Mouse (Mus musculus): ENCODE data around the gene Vrk2. TPM values are rescaled to one million over a fixed set of nuclear protein-coding genes. Genes with fewer than 3 reads are reported as not detected.

Gene Vrk2
- polyA plus RNA-seq, 1 experiment = 1.5 TPM

DNA sequence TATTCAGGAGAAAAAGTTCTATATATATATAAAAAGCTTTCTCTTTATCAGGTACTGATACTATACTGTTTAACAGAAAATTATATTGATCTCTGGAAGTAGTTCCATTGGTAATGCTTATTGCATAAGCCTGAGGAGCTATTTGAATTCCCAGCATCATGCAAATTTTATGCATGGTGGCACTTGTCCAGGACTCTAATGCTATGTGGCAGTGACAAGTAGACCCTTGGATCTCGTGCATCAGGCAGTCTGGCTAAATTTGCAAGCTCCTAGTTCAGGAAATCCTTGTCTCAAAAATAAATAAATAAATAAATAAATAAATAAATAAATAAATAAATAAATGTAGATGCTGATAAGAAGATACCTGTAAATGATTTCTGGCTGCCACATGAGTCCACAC, 152.7 kb downstream of the Vrk2 start:
- Histone ChIP-seq H3K27ac (ENCODE audit: insufficient read depth, low read length) (no peak overlapping the region), H3K4me1 (ENCODE audit: control insufficient read depth, insufficient read depth, low read length) (peaks cover 3% of the 10 kb centered on the region; the same call in 1 of the 2 replicates), H3K27me3 (ENCODE audit: control insufficient read depth, insufficient read depth, low read length) (no peaks in the 10 kb centered on the region), H3K4me3 (replicated peaks; ENCODE audit: insufficient read depth, low read depth, low read length) (no peak overlapping the region)
- 38% methylated on average over 1 of the region's 1 CpGs for WGBS
- no peak for DNase-seq
- TF ChIP-seq POLR2A (IDR thresholded peaks at IDR 0.05; ENCODE audit: borderline replicate concordance, insufficient read depth, low read length) = no peak
- TF ChIP-seq CTCF (IDR thresholded peaks at IDR 0.05; ENCODE audit: borderline replicate concordance, insufficient read depth, low read depth, low read length) = no peak

DNA sequence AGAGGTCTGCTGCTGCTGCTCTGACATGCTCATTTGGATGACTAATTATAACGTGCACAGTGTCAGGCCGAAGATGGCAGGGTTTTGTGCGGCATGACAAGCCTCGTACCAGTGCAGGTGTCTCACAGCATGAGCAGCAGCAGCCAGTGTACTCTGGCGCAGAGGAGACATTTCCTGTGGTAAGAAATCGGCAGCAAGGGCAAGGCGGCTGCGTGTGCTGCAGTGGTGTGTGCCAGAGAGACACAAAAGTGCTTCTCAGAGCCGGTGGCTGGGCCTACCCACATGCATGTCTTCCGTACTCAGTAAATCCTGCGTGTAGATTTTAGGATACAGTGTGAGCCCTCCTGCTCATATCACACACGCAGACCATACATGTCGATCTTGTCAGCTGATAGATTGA, 156.0 kb downstream of the Vrk2 start:
- WGBS = 15% methylated on average over 13 of the region's 13 CpGs
- Histone ChIP-seq H3K4me3 (replicated peaks; ENCODE audit: insufficient read depth, low read depth, low read length) (no peak overlapping the region), H3K27me3 (ENCODE audit: control insufficient read depth, insufficient read depth, low read length) (no peaks in the 10 kb centered on the region), H3K4me1 (ENCODE audit: control insufficient read depth, insufficient read depth, low read length) (peaks cover 12% of the 10 kb centered on the region; the same call in 1 of the 2 replicates), H3K27ac (ENCODE audit: insufficient read depth, low read length) (no peak overlapping the region)
- DNase-seq = peak; percentile 65 to 70
- no peak for TF ChIP-seq CTCF (IDR thresholded peaks at IDR 0.05; ENCODE audit: borderline replicate concordance, insufficient read depth, low read depth, low read length)
- no peak for TF ChIP-seq POLR2A (IDR thresholded peaks at IDR 0.05; ENCODE audit: borderline replicate concordance, insufficient read depth, low read length)

DNA sequence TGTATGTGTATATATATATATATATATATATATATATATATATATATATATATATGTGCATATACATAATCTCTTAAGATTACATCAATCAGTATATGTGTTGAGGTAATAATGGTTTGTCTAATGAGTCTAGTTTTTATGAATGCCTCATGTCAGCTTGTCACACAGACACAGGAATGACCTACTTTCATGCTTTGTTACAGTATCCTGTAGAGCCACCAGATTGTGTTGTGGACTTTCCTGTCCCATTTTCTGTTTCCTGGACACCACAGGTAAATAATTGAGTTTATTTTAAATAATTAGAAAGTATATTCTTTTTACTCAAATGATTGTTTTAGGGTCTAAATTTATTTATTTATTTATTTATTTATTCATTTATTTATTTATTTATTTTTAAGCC, 159.6 kb downstream of the Vrk2 start:
- TF ChIP-seq POLR2A (IDR thresholded peaks at IDR 0.05; ENCODE audit: borderline replicate concordance, insufficient read depth, low read length) (no peak), CTCF (IDR thresholded peaks at IDR 0.05; ENCODE audit: borderline replicate concordance, insufficient read depth, low read depth, low read length) (no peak)
- Histone ChIP-seq H3K4me1 (ENCODE audit: control insufficient read depth, insufficient read depth, low read length) (peaks cover 12% of the 10 kb centered on the region; the same call in 1 of the 2 replicates), H3K27ac (ENCODE audit: insufficient read depth, low read length) (no peak overlapping the region), H3K4me3 (replicated peaks; ENCODE audit: insufficient read depth, low read depth, low read length) (no peak overlapping the region), H3K27me3 (ENCODE audit: control insufficient read depth, insufficient read depth, low read length) (no peaks in the 10 kb centered on the region)
- peak in 1 of 2 experiments; percentile 68 for DNase-seq

DNA sequence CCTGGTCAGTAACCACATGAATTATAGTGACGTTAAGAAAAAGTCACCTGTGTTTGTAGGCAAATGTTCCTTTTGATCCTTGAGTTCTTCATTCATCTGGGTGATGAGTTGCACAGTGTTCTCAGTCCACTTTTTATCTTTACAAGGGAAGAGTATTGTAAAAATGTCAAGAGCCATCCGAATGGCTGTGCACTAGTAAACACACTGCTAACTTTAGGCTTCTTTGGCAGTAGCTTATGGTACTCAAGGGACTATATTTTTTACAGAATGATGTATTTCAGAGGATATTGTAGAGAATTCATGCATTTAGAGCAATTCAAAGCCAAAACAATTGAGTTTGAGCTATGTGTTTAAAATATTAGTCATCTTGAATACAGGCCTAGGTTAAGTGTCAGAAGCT, 172.3 kb downstream of the Vrk2 start:
- WGBS = 95% methylated on average over 2 of the region's 2 CpGs
- no peaks in the 10 kb centered on the region for H3K4me1 ChIP-seq (ENCODE audit: control insufficient read depth, insufficient read depth, low read length)
- no peaks in the 10 kb centered on the region for H3K27me3 ChIP-seq (ENCODE audit: control insufficient read depth, insufficient read depth, low read length)
- no peak overlapping the region for H3K4me3 ChIP-seq (replicated peaks; ENCODE audit: insufficient read depth, low read depth, low read length)
- no peak overlapping the region for H3K27ac ChIP-seq (ENCODE audit: insufficient read depth, low read length)
- DNase-seq = no peak
- TF ChIP-seq CTCF (IDR thresholded peaks at IDR 0.05; ENCODE audit: borderline replicate concordance, insufficient read depth, low read depth, low read length) (no peak), POLR2A (IDR thresholded peaks at IDR 0.05; ENCODE audit: borderline replicate concordance, insufficient read depth, low read length) (no peak)

Other genes starting within 250 kb of the Vrk2 start
- 5.9 and 6.0 TPM in 2 replicates for gene Fancl, start 207.9 kb downstream of the Vrk2 start, polyA plus RNA-seq (2012; rRNA removed)
- gene Gm6899, start 758 bp downstream of the Vrk2 start, polyA plus RNA-seq (2012; rRNA removed) = not detected in 2 replicates